Mouse (Mus musculus) retina, postnatal 1 day (tissue): ENCODE data around the gene Rell1.
A peak's percentile ranks its signal among the peaks of the same experiment; 100 is the strongest.

ENCODE experiments used
- DNase-seq: peaks from one replicate; pipeline ENCODE4 v3.0.0-alpha.2; 2012

Gene Rell1

GRCm38 (mm10) chr5:63891912-63892311, 76.8 kb downstream of the Rell1 start:
- no peak for DNase-seq

GRCm38 (mm10) chr5:63891241-63891640, 77.5 kb downstream of the Rell1 start:
- no peak for DNase-seq

- DNase-seq = no peak
Measured at GRCm38 (mm10) chr5:63887111-63887510, 81.6 kb downstream of the Rell1 start.

DNA sequence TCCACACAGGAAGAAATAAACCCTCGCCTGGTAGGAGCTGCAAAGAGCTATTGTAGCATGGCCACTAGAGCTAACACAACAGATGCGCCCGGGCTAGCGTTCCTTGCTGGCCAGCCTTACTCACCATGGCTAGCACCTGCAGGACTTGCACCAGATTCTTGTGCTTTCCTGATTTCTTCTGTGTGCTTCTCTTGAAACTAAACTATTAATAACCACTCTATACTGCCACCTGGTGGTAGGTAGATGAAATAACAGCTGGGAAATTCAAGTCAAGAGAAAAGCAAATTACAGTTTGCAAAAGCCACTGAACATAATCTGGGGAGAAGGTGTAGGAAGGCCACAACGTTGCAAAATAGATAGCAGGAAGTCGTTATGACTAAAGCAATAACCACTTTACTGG, 82.0 kb downstream of the Rell1 start:
- peak; percentile 62 for DNase-seq

DNA sequence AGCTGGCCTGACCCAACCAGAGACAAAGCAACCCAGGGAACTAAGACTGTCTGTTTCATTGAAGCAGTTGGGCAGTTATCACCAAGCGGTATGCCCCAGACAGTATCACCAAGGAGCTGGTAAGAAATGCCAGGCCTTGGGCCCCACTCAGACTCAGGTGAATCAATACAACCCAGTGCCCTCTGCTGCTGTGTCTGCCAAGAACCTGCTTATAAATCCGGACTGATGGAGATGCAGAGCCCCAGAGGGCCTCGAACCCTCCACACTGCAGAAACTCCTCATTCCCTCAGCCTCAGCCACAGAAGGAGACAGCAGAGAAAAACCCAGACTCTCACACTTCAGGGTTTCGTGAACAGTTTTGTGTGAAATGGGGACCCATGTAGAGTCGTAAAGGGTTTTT, 82.4 kb downstream of the Rell1 start:
- DNase-seq = no peak

GRCm38 (mm10) chr5:63879026-63879425, 89.7 kb downstream of the Rell1 start:
- no peak for DNase-seq

- DNase-seq = no peak
Measured at GRCm38 (mm10) chr5:63876081-63876480, 92.6 kb downstream of the Rell1 start.

GRCm38 (mm10) chr5:63874880-63875279, 93.8 kb downstream of the Rell1 start:
- no peak for DNase-seq

- DNase-seq = peak; percentile 45
Measured at GRCm38 (mm10) chr5:63872176-63872932, 96.3 kb downstream of the Rell1 start.

- no peak for DNase-seq
Measured at GRCm38 (mm10) chr5:63867421-63867820, 101.3 kb downstream of the Rell1 start.

DNA sequence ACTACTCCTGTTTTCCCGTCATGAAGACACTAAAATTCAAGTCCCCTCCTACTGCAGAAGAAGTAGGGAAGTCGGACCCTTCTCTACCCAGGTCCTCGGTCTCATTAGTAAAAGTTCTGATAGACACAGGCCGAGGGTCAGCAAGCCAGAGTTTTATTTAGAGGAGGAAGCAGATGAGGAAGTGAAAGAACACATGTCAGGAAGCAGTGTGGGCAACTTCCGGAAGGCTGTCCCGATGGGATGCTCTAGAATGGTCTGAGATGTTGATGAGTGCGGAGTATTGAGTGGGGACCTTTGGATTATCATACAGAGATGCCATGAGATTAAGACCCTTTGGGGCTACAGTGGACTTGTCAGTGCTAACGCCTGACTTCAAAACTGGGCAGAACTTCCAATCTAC, 109.8 kb downstream of the Rell1 start:
- DNase-seq = no peak
